Mouse (Mus musculus) right cerebral cortex, postnatal 4 days (tissue): ENCODE measurements at regions not wholly inside any gene's neighbourhood (a gene's known extent, or its start where the extent isn't known, plus 50 kb on each side); places are given as distances from the start of the nearest gene placed in this dataset.

Experiments used
- DNase-seq: peaks from one replicate; pipeline ENCODE4 v3.0.0-alpha.2; 2022

DNA sequence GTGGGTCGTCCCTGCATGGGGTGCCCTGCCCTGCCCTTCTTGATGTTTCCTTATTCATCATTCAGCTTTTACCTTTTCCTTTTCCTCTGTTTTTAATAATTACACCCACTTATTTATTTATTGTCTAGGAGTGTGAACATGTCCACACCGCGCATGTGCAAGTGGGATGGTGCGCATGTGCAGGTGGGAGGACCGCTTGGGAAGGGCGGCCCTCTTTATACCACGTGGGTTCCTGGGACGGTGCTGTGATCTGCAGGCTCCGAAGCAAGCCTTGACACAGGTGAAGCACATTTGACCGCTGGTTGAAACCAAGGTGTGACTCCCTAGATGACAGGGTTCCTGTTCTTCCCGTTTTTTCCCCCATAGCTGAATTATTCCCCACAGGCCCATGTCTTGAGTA lies 60.0 kb downstream of the Syf2 start:
- DNase-seq: no peak

DNA sequence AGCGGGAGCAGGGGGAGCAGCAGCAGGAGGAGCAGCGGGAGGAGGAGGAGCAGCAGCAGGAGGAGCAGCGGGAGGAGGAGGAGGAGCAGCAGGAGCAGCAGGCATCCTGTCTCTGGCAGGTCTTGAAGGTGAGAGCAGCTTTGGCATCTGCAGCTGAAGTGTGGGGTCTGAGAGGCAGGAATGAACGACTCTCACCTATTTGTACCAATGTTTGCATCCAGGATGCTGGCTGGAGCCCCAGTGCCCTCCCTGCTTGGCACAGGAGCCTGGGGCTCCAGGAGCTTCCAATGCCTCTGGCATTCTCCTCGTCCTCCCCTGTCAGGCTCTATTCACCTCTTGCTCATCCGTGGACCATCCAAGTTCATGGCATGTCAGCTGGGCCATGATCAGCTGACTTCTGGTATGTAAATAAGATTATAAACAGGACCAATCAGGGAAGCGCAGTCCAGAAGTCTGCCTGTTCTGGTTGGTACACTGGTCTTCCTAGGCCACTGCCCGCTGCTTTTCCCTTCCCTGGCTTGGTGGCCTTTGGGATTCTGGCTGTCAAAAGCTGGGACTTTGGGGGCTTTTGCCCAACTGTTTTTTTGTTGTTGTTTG lies 62.9 kb downstream of the Syf2 start:
- no peak for DNase-seq

DNA sequence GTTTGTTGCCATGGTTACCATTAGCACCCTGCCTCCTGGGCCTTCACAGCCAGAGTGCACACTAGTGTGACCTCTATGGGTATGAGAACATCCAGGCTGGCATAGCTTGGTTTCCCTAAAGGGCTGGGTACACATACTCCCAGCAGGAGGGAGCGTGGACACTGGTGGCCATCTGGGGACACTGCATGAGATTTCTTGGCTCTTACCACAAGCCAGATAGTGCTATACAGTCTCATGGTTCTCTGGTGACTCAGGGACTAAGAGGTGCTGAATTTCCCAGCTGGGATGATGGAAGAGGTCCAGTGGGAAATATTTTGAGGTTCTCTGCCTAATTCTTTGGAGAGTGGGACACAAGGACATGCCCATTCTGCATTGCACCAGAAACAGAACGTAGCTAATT lies 63.5 kb downstream of the Syf2 start:
- no peak for DNase-seq

DNA sequence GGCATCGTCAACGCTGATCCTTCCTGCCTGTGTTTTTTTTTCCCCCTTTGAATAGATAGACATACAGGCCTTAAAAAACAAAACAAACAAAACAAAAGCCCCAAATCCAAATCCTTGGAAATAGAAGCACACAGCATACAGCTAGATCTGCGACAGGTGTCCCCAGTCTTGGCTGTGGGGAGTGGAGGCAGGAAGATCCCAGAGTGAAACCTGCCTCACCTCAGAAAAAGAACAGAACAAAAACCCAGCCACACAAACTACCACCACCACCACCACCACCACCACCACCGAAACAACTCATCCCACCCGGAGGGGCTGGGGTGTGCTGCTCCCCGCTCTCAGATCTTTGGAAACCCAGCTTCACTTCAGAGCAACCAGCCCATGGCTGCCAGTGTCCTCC lies 64.0 kb downstream of the Syf2 start:
- no peak for DNase-seq

DNA sequence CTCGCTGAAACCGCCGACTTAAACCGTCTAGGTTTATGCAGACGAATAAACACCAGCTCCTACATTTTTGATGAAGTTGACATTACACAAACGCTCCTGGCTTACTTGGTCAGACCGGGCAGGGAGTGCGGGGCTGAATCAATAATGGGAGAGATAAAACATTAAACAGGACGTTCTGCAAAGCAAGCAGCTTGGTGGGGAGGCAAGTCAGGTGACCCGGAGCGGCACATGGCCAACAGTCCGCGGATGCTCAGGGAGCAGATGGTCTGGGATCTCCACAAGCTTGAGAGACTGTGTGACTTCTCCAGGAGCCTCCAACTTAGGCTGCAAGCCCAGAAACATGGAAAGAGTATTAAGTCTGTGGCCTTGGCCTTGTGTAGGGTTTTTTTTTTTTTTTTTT lies 64.4 kb downstream of the Syf2 start:
- peak; percentile 33 for DNase-seq

DNA sequence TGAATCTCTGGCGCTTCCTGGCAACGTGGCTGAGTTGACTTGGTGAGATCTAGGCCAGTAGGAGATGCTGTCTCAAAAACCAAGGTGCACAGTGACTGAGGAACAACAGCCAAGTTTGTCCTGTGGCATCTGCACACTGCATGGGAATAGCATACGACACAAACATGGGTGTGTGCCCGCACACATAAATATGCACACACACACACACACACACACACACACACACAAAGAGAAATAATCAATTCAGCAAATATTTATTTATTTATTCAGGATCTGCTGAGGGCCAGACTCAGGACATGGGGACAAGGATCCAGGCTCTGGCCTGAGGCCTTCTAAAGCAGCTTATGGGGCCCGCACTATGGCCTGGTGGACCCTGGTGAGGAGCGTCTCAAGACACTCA lies 65.4 kb downstream of the Syf2 start:
- DNase-seq: no peak

DNA sequence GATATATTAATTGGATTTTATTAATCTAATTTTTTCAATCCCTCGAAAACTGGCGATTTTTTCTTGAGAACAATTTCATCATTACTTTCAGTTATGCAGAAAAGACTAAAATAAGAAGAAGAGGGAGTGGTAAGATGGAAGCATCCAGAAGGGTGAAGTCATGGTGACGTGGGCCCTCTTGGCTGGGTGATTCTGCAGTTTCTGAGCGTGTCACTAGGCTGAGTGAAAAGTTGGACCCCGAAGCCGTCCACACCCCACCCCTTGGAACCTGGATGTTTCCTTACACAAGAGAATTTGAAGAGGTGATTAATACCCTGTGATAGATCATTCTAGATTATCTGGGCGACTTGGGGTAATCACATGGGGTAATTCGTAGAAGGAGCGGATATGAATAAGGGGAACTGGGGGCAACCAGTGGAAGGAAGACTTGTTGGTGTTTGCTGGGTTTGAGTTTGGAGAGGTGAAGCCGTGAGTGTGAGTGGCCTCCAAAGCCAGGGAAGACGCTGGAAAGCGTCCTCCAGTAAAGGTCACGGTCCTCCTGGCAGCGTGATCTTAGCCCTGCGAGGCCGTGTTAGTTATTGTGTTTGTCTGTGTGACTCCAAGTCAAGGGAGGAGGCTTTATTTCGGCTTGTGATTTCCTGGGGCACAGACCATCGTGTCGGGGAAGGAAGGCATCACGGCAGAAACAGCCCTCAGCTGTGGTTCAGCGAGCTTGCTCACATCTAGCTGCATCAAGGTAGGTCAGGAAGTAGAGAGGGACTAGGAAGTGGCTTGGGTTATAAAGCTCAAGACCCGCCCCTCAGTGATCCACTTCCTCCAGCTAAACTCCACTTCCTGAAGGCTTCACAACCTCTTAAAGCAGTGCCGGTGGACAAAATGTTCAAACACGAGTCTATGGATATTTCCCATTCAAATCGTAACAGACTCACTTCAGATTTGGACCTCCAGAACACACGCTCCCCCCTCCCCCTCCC lies 67.0 kb downstream of the Syf2 start:
- DNase-seq: no peak

DNA sequence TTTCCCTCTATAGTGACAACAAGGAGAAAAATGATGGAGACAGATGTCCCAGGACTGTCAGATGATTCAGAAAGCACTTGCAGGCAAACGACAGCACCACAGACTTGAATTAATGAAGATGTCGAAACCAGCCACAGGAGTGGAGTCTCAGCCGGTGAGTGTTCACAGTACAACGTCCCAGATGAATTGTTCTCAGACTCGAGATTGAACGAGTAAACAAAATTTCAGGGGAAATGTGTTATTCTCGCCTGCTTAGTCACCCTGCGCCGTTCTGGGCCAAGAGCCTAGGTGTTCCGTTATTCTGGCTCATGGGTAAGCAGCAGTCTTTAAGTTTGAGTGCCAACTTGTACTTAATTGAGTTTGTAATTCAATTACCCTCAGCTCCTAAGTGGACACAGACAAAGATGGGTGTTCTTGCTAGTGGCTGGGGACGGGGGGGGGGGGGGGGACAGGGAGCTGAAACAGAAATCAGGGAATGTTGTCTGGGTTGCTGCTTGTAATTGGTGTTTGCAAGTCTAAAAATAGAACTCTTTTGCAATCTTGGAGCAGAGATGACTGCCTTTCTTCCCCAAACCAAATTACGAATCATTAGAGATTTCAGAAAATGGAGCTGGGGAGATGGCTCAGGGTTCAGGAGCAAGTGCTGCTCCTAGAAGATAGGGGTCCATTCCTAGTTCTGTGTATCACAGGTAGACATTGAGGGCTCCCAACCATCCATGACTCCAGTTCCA lies 68.4 kb downstream of the Syf2 start:
- DNase-seq: no peak

DNA sequence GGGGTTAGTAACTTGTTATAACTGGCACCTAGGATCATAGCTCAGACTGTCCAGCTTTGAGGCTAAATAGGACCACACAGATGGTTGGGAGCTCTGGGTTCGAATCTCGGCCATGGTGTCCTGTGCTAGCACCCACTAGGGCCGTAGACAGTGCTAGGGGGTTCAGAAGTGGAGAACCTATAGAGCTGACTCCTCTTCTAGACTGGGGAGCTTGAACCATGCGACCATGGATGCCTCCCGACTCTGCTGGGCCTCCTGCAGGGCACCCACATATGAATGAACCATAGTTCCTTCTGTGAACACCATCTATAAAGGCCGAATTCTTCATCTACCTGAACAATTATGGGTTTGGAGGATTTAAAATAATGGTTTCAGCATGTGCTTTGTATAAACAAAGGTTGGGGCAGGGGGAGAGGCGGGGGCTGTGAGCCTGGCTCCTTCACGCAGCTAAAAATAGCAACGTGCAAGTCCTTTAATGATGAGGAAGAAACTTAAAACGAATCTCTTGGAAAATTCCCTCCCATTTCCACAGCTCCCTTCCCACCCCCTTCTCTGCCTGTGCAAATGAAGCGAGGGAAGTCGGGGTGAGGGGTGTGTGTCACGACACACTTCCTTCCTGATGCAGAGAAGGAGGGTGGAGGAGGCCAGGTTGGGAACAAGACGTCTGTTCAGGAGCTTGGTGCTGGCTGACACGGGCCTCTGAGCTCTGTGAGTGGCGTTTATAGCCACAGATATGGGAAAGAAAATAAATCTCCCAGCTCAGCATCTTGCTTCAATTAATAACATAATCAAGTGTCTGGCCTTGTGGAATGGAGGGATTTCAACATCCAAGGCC lies 71.6 kb downstream of the Syf2 start:
- DNase-seq: no peak

DNA sequence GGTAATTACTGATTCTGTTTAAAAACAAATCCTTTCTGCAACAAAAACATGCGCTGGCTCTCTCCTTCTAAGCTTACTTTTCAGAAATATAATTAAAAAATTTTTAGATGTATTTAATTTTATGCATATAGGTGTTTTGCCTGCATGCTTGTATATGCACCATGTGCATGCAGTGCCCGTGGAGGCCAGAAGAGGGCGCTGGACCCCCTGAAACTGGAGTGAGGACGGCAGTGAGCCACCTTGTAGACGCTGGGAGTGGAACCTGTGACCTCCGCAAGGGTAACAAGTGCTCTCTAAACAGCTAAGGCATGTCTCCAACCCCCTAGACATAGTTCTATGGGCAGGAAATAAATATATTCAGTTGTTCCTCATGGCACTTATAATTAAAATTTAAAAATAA lies 80.7 kb downstream of the Syf2 start:
- no peak for DNase-seq

DNA sequence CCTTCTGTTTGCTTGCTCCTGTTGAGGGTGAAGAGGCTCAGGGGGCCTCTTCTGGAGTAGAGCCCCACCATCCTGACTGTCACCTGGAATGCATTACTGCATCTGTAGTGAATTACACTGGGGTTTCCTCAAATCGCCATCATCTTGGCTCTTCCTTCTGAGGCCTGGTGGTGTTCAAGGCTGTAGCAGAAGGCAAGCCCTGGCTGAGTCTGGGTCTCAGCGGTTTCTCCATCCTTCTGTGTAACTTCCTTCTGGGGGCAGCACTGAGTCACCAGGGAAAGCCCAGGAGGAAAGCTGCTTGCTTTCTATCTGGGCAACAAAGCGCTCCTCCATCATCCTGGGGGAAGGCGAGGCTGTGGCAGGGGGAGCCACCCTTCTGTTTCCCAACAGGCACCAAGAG lies 82.2 kb downstream of the Syf2 start:
- no peak for DNase-seq

DNA sequence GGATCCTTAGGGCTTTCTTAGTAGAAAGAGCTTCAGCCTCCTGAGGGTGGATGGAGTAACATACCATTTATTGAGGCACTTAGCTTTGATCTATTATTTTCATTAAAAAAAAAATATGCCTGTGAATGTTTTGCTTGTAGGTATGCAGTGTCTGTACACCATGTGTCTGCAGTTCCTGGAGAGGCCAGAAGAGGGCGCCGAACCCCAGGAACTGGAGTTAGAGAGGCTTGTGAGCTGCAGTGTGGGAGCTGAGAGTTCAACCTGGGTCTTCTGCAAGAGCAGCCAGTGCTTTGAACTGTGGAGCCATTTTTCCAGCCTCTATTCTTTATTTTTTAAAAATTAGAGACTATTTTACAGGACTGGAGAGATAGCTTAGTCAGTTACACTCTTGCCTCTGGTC lies 83.2 kb downstream of the Syf2 start:
- no peak for DNase-seq

DNA sequence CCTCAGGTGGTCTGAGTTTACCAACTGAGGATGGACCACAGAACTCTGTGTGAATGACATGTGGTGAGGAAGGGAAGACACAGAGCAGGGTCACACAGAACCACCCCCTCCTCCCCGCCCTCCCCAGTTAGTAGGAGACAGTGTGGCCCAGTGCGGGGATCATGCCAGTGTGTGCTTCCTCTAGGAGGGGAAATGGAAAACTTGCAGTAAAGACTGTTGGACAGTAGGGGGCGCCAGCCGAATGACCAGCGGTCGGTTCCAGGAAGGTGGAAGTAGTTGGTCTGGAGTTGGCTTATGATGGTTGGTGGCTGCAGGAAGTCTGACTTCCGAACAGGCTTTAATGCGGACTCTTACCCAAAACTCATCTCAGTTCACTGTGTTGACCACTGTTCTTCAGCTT lies 87.3 kb downstream of the Syf2 start:
- peak; percentile 42 for DNase-seq

DNA sequence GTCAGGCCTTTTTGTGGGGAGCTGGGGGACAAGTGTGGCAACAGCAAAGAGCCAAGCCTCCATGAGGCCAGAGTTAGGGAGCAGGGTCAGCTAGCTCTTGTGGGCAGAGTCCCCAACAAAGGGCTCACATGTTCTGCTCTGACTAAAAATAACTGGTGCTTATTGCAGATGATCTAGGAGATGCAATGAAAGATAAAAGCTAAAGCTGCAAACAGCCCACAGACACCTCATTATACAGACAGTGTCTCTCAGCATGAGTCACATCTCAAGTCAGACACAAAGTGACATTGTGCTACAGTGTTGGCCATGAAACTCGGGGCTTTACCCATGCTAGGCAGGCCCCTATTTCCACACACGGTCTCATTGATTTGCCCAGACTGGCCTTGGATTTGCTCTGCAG lies 88.4 kb downstream of the Syf2 start:
- DNase-seq: no peak

DNA sequence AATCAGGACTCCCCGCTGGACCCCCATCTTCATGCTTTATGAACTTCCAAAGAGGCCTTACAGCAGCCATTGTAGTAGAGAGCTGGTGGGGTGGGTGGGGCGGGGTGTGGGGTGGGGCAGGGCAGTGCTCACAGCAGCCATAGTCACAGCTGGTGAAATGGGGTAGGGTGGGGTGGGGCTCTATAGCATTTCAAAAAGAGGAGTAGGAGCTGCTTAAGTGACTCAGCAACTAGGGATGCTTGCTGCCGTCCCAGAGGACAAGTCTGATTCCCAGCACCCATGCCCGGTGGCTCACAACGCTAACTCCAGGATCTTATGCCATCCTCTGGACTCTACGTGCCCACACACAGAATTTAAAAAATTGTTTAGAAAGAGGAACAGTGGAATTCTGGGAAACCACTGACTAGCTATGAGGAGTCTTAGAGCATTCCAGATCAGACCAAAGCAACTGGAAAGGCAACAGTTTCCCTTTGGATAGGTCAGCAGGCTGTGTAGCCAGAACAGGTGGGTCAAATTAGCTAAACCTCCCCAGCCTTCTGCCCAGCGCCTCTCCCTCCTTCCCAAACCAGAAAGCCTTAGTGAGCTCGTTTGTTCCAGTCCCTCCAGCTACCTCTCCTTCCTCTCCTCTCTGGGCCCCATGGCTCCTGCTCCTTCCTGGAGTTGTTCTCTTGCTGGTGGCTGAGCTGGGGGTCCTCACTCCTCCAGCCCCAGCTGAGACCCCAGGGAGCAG lies 89.7 kb downstream of the Syf2 start:
- no peak for DNase-seq

DNA sequence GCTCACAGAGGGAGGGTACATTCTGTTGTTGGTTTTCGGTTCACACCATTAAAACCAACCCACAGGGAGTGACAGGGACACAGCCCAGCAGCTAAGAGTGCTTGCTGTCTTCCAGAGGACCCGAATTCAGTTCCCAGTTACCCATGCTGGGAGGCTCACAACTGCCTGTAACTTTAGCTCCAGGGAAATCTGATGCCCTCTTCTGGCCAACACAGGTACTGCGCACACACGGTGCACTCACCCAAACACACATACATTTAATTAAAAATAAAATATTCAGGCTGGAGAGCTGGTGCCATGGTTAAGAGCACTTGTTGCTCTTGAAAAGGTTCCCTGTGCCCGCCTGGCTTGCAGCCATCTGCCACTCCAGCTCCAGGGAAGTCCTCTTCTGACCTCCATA lies 92.5 kb downstream of the Syf2 start:
- no peak for DNase-seq

DNA sequence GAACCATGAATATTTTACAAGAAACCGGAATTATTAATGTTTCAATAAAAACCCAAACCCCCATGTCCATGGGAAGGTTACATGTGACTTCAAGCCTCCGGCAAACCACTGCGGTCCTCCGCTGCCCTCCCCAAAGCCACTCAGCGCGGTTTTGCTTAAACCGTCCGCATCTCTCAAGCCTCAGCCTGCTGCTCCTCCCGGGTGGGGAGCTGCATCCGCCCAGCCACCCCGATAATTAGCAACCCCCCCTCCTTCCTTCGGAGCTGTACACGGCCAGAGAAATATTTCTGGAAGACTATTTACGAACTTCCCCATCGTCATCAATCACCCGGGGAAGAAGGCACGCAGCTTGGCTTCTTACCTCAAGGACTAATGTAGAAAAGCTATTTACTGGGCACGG lies 94.7 kb upstream of the Runx3 start:
- no peak for DNase-seq

DNA sequence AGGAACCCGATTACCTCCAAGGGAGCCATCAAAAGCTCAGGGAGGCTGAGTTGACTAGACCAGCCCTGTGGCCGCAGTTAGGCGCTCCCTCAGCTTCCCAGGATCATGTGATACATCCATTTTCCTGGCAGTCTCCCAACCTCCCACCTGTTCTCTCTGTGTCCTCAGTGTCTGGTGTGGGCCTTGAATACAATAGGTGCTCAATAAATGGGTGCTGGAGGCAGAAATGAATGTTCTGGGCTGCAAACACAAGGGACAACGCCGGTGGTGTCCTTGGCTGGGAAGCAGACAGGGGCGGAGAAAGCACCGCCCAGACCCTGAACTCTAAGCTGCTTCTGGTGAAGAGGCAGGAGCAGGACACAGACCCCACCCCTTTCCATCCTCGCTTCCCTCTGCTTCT lies 93.3 kb upstream of the Runx3 start:
- no peak for DNase-seq

DNA sequence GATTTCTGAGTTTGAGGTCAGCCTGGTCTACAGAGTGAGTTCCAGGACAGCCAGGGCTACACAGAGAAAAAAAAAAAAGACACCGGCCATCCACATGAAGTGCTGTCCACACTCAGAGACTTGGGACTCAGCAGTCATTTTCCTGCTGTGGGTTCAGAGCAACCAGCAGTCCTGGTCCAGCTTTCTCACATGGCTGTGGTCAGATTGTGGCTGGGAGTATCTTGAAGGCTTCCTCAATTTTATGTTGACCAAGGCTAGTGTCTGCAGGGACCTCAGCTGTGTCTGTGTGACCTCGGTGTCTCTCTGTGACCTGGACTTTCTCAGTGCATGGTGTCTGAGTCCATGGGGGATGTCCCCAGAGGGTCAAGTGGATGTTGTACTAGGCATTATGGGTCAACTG lies 90.7 kb upstream of the Runx3 start:
- DNase-seq: no peak

DNA sequence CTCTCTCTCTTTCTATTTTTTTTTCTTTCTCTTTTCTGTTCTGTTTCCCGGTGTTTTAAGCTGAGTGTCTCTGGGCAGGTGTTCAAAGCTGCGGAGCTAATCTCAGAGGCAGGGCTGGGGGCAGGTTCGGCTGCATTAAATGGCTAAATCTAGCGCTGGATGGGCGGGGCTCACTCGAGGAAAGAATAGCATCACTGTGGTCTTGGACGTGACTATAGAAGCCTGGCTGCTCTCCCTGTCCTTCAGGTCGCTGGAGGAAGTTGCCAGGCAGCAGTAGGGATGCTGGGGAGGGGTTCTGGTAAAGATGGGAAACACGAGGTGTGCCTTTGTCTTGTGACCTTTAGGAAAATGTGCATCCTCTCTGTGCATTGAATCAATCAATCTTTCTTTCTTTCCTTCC lies 88.0 kb upstream of the Runx3 start:
- DNase-seq: peak; percentile 41

DNA sequence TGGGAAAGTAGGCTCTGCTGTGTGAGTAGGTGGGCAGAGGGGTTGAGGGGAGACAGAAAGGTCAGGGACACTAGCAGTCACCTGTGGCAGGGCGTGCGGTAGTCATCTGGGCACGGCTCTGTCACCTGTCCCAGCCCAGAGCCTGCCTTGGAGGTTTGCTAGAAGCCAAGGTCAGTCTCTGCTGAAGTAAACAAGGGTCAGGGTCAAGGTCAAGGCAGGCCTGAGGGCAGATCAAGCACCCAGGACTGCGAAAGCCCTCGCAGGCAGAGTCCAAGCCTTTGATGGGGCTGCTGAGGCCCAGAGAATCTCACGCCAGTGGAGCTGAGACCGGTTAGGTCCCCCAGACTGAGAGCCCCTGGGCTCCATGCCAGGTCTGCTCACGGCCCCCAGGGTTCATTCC lies 87.2 kb upstream of the Runx3 start:
- no peak for DNase-seq

DNA sequence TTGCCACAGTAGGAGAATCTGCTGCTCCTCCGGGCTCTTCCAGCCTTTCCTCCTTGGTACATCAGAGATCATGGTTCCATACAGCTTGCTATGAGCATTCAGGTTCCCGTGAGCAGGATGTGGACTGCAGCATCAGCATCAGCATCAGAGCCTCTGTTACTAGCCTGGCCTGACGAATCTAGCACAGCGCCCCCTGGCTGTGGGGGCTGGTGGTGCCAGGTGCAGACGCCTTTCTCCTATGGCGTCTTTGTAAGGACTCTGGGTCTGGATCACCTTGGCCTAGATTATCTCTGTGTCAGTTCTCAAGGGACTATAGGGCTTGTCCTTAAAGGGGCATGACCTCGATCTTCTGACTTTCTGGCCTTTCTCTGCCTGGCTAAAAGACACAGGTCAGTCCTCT lies 86.0 kb upstream of the Runx3 start:
- DNase-seq: peak; percentile 40
